Mouse (Mus musculus) adrenal gland, adult 2 months (tissue): ENCODE data around the gene Olfr9. TPM values are rescaled to one million over a fixed set of nuclear protein-coding genes. Genes with fewer than 3 reads are reported as not detected.
"Not testable (repeated sequence)": the region's sequence is repeated elsewhere in the genome, so short reads cannot be mapped to it uniquely, and the experiment has no call there.

Source experiments
- DNase-seq: peaks from one replicate; pipeline ENCODE4 v3.0.0; 2021
- polyA plus RNA-seq: library from polyadenylated mRNA; depleted of rRNA; stranded (reverse); fragments of >200 nt; gene quantifications from 2 replicates; pipeline ENCODE4 v1.2.3, GENCODE M21; 2012; rRNA removed
- total RNA-seq, 2 experiments: library from RNA; stranded (reverse); gene quantifications; 2 replicates each; pipeline ENCODE4 v1.2.3; 2021

Olfr9 gene
- total and polyA plus RNA-seq, 3 experiments = not detected

DNA sequence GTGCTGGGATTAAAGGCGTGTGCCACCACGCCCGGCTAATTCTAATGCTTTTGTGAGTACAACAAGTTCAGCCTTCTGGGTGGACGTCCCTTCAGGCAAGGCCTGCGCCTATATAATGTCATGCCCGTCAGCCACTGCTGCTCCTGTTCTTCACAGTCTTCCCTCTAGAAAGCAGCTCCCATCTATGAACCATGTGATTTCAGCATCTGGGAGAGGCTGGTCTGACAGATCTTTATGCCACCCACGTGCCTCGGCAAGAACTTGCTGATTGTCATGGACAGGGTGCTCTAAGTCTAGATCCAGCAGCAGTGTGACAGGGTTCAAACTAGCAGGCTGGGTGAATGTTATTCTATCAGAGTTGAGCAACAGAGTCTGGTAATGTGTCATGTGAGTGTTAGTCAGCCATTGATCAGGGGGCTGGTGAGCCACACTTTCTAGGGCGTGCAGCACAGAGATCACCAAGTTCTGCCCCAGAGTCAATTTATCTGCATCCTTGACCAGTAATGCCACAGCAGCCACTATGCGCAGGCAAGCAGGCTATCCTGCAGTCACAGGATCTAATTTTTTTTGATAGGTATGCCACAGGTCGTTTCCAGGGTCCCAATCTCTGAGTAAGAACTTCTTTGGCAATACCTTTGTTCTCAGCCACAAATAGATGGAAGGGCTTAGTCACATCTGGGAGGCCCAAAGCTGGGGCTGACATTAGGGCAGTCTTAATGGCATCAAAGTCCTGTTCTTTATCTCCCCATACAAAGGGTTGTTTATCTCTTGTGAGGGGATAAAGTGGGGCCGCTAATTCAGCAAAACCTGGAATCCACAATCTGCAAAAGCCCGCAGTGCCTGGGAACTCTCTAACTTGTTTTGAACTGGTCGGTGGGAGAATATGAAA lies 15.0 kb downstream of the Olfr9 start:
- DNase-seq = no peak

DNA sequence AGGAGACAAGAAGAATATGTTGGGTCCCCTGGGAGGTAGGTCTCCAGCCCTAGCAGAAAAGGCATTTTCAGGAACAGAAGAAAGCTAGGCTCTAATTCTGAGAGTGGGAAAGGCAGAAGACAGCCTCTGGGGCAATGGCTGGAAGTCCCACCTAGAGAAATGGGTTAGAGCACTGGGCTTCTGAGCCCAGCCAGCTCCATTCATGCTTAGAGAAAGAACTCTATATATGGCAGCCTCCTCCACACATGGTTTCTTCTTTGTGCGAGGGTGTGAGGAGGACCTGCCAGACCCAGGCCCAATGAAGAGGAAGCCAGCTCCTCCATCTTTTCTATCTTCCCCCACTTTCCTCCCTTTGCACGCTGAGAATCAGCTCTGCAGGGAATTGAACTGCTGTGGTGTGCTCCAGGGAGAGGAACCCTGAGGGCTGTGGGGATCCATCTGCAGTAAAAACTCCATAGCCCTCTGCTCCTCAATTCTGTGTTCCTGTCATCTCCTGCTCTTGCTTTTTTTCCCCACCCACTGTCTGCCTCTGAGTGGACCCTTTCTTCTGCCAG lies 21.1 kb downstream of the Olfr9 start, which contains the start of gene Olfr763:
TSS of gene Olfr763 (plus strand) at position 504 of the 554 bp plus-strand sequence.
- DNase-seq = no peak

- DNase-seq = not testable (repeated sequence)
Observed at GRCm38 (mm10) chr10:129011511-129011910, 22.3 kb downstream of the Olfr9 start.

DNA sequence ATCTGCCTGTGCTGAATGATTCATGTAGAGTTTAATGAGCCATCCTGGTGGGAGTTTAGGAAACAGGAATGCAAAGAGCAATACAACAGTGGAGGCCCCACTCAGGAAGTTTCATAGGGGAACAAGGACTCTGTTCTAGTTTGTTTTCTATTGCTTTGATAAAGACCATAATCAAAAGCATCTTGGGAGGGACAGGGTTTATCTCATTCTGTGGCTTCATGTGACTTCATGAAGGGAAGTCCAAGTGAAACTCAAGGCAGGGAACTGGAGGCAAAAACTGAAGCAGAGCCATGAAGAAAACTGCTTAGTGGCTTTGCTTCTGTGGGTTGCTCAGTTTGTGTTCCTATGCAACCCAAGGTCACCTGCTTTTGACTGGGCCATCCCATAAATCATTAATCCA lies 25.2 kb downstream of the Olfr9 start:
- DNase-seq = no peak

DNA sequence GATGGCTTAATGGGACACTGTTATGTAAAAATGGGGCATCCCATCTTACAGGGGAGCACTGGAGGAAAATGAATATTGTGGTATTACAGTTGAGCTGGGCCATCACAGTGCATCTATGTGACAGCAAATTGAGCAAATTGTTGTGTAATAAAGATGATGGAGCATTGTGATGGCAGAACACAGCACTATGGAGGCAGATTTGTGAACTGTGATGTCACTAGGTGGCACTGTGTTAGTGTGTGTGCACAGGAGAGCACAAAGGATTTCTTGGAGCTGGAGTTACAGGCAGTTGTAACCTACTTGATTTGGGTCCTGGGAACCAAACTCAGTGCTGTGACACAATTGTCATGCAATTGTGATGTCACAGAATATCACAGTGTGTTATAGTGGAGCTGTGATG lies 34.1 kb downstream of the Olfr9 start:
- DNase-seq = no peak

GRCm38 (mm10) chr10:129026018-129026662 lies 36.9 kb downstream of the Olfr9 start:
- DNase-seq = no peak

- DNase-seq = no peak
Observed at GRCm38 (mm10) chr10:129028343-129028742, 39.1 kb downstream of the Olfr9 start.

DNA sequence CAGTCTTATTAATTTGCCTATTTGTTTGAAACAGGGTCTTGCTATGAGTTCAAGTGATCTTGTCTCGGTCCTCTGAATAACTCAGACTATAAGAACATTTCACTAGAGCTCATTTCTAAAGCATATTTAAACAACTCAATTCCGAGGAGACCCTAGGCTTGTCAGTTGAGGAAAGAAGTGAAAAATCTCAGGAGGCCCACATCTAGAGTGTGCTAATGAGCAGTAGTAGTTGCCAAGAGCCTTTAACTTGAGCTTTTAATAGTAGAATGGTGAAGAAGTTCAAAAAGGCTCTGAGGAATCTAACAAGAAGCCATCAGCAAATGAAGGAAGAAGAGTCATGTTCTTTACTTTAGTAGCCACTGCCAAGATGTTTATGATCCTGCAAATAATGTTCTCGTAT lies 50.6 kb downstream of the Olfr9 start, which contains the start of gene Olfr764-ps1:
TSS of gene Olfr764-ps1 (minus strand) at position 101 of the 400 bp plus-strand sequence.
- DNase-seq = no peak

Other genes with a start within 250 kb of the Olfr9 start
- 10 to 100 TPM; 11.4 to 26.1 TPM for gene Dgka, start 244.6 kb upstream of the Olfr9 start, total RNA-seq
- gene Dgka, start 244.6 kb upstream of the Olfr9 start, polyA plus RNA-seq = 10.5 and 11.0 TPM in 2 replicates
- gene Pym1, start 241.5 kb upstream of the Olfr9 start, total RNA-seq = 10 to 100 TPM; 22.9 to 26.5 TPM
- gene Pym1, start 241.5 kb upstream of the Olfr9 start, polyA plus RNA-seq = 11.5 and 15.5 TPM in 2 replicates
- gene Mmp19, start 198.5 kb upstream of the Olfr9 start, total RNA-seq = 10 to 100 TPM; 35.8 to 64.4 TPM
- 16.0 and 16.8 TPM in 2 replicates for gene Mmp19, start 198.5 kb upstream of the Olfr9 start, polyA plus RNA-seq
- 10 to 100 TPM; 61.8 to 77.2 TPM for gene Dnajc14, start 185.4 kb upstream of the Olfr9 start, total RNA-seq
- 7.1 and 10.6 TPM in 2 replicates for gene Dnajc14, start 185.4 kb upstream of the Olfr9 start, polyA plus RNA-seq
- 1 to 10 TPM; 6.7 to 9.4 TPM for gene Tmem198b, start 185.1 kb upstream of the Olfr9 start, total RNA-seq
- 15.6 and 18.0 TPM in 2 replicates for gene Tmem198b, start 185.1 kb upstream of the Olfr9 start, polyA plus RNA-seq
- gene Sarnp, start 172.1 kb upstream of the Olfr9 start, total RNA-seq = 10 to 100 TPM; 52.7 to 55.8 TPM
- gene Sarnp, start 172.1 kb upstream of the Olfr9 start, polyA plus RNA-seq = 1.3 and 1.5 TPM in 2 replicates
- gene Ormdl2, start 167.8 kb upstream of the Olfr9 start, total RNA-seq = 10 to 100 TPM; 52.3 to 64.8 TPM
- gene Ormdl2, start 167.8 kb upstream of the Olfr9 start, polyA plus RNA-seq = 29.4 and 36.8 TPM in 2 replicates
- 1 to 10 TPM; 1.8 to 2.3 TPM for gene Gdf11, start 97.7 kb upstream of the Olfr9 start, total RNA-seq
- 0.55 and 0.99 TPM in 2 replicates for gene Gdf11, start 97.7 kb upstream of the Olfr9 start, polyA plus RNA-seq
- gene Cd63, start 88.4 kb upstream of the Olfr9 start, total RNA-seq = 100 to 1,000 TPM; 279 to 433 TPM
- 38.2 and 44.2 TPM in 2 replicates for gene Cd63, start 88.4 kb upstream of the Olfr9 start, polyA plus RNA-seq
- 10 to 100 TPM; 11.2 to 15.9 TPM for gene Rdh5, start 66.5 kb upstream of the Olfr9 start, total RNA-seq
- 24.3 and 29.3 TPM in 2 replicates for gene Rdh5, start 66.5 kb upstream of the Olfr9 start, polyA plus RNA-seq
- gene Bloc1s1, start 65.4 kb upstream of the Olfr9 start, total RNA-seq = 100 to 1,000 TPM; 174 to 223 TPM
- 99.2 and 115 TPM in 2 replicates for gene Bloc1s1, start 65.4 kb upstream of the Olfr9 start, polyA plus RNA-seq
- 10 to 100 TPM in 1 of 2 experiments, 1 to 10 TPM in 1; 8.4 to 25.6 TPM for gene Itga7, start 55.6 kb upstream of the Olfr9 start, total RNA-seq
- gene Itga7, start 55.6 kb upstream of the Olfr9 start, polyA plus RNA-seq = 19.6 and 32.5 TPM in 2 replicates
- gene Mettl7b, start 28.4 kb upstream of the Olfr9 start, total RNA-seq = 1 to 10 TPM in 1 of 2 experiments, under 1 TPM in 1; 0.79 to 3.5 TPM
- 0.52 and 0.97 TPM in 2 replicates for gene Mettl7b, start 28.4 kb upstream of the Olfr9 start, polyA plus RNA-seq
- not detected for gene Olfr763, start 21.4 kb downstream of the Olfr9 start, total RNA-seq
- gene Olfr763, start 21.4 kb downstream of the Olfr9 start, polyA plus RNA-seq = not detected in 2 replicates
- not detected for gene Olfr764-ps1, start 50.5 kb downstream of the Olfr9 start, total RNA-seq
- not detected in 2 replicates for gene Olfr764-ps1, start 50.5 kb downstream of the Olfr9 start, polyA plus RNA-seq
- not detected for gene Olfr765, start 60.6 kb downstream of the Olfr9 start, total RNA-seq
- gene Olfr765, start 60.6 kb downstream of the Olfr9 start, polyA plus RNA-seq = not detected in 2 replicates
- gene Olfr766-ps1, start 79.5 kb downstream of the Olfr9 start, total RNA-seq = not detected
- not detected in 2 replicates for gene Olfr766-ps1, start 79.5 kb downstream of the Olfr9 start, polyA plus RNA-seq
- not detected for gene Olfr767, start 93.5 kb downstream of the Olfr9 start, total RNA-seq
- not detected in 2 replicates for gene Olfr767, start 93.5 kb downstream of the Olfr9 start, polyA plus RNA-seq
- gene Olfr768, start 109.9 kb downstream of the Olfr9 start, total RNA-seq = not detected
- not detected in 2 replicates for gene Olfr768, start 109.9 kb downstream of the Olfr9 start, polyA plus RNA-seq
- gene Olfr769, start 128.4 kb downstream of the Olfr9 start, total RNA-seq = not detected
- not detected in 2 replicates for gene Olfr769, start 128.4 kb downstream of the Olfr9 start, polyA plus RNA-seq
- not detected for gene Olfr770, start 149.6 kb downstream of the Olfr9 start, total RNA-seq
- not detected in 2 replicates for gene Olfr770, start 149.6 kb downstream of the Olfr9 start, polyA plus RNA-seq
- gene Olfr771, start 175.3 kb downstream of the Olfr9 start, total RNA-seq = not detected
- gene Olfr771, start 175.3 kb downstream of the Olfr9 start, polyA plus RNA-seq = not detected in 2 replicates
- not detected for gene Olfr772, start 188.5 kb downstream of the Olfr9 start, total RNA-seq
- gene Olfr772, start 188.5 kb downstream of the Olfr9 start, polyA plus RNA-seq = not detected in 2 replicates
- gene Olfr773, start 198.0 kb downstream of the Olfr9 start, total RNA-seq = not detected
- gene Olfr773, start 198.0 kb downstream of the Olfr9 start, polyA plus RNA-seq = not detected in 2 replicates
- not detected for gene Olfr774, start 246.8 kb downstream of the Olfr9 start, total RNA-seq
- not detected in 2 replicates for gene Olfr774, start 246.8 kb downstream of the Olfr9 start, polyA plus RNA-seq